Mouse (Mus musculus) layer of hippocampus, adult 18-20 months (tissue): ENCODE results near the gene Exosc5. TPM values are rescaled to one million over a fixed set of nuclear protein-coding genes. Genes with fewer than 3 reads are reported as not detected.

Experiments
- DNase-seq, 2 experiments: peaks; one replicate each; pipeline ENCODE4 v3.0.0; 2022; ENCODE audit warnings: low spot score in 2 of 2
- total RNA-seq, 2 experiments: library from RNA; stranded (reverse); gene quantifications; 2 replicates each; pipeline ENCODE4 v1.2.3; 2021

Exosc5 gene
- total RNA-seq, 2 experiments from 2014 or later, result 25.8 to 30.4 TPM

- DNase-seq, result no peak
Observed at GRCm38 (mm10) chr7:25704716-25705364, 45.9 kb downstream of the Exosc5 start.

- no peak for DNase-seq
Observed at GRCm38 (mm10) chr7:25705801-25706251, 46.9 kb downstream of the Exosc5 start.

DNA sequence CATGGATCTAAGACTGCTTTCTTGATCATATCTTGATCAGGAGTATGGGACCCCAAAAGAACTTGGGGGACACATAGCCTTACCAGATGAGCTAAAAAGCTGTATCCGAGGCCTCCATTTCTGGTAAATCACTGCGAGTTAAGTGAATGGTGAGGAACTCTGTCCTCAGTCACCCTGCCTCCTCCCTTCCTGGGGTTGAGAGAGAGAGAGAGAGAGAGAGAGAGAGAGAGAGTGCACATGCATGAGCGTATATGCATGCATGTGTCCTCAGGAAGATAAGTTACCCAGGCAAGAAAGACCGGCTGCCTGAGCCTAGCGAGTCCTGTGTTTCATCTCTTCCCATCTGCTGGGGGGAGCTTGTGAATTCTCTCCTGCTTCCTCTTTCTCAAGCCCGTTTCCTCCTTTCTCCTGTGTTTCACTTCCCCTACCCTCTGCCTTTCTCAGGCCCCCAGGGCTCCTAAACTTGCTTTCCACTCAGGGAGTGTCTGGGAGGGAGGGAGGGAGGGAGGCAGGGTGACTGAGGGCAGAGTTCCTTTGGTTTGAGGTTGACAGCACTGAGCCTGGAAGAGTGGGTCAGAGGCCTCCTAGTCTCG, 47.7 kb downstream of the Exosc5 start:
- no peak for DNase-seq

DNA sequence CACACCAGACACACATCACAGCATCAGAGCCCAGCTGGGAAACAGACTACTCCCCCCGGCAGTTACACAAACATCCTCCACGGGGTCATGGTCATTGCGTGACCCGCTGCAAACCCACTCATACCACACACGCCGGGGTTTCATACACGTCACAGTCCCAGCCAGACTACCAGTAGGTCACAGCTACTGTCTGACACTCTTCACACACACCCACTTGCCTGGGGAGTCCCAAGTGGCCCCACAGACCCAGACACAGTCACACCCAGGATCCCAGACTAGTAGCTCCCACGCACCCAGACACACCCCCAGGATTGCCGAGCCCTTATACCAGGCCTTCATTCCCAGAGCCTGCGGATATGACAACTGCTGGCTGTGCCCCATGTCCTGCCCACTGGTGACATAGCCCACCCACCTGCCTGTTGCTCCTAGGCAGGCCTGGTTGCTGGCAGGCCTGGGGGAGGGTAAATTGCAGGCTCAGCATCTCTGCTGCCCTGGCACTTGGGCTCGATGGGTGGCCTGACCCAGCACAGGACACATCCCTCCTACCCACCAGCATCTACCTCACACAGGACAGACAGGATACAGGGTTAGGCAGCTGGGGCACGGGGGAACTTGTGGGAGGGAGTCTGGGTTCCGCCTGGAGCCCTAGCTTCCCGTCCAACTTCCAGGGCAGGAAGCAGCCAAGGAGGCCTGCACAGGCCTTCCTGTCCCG, 48.8 kb downstream of the Exosc5 start:
- no peak for DNase-seq

GRCm38 (mm10) chr7:25709961-25710360, 51.0 kb downstream of the Exosc5 start:
- no peak for DNase-seq

GRCm38 (mm10) chr7:25710519-25711130, 51.7 kb downstream of the Exosc5 start:
- peak in 1 of 2 experiments; percentile 60 for DNase-seq

- DNase-seq, result no peak
Observed at GRCm38 (mm10) chr7:25711165-25711564, 52.2 kb downstream of the Exosc5 start.

DNA sequence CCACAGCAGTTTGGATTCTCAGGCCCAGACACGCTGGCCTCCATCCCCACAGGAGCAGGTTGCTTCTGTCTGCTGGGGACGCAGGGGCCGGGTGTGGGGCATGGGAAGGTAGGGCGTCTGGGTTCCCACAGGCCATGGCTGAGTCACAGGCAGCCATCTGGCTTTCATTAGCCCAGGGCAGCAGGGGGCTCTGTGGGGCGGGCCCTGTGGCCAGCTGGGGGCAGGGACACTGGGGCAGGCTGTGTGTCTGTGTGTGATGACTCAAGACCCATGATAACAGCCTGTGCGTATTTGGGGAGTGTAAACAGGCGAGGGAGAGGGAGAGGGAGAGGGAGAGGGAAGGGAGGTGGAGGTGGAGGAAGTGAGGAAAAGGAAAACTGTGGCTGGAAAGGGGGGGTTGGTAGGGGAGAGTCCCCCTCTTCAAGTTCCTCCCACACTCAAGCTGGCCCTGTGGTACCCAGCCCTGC, 52.8 kb downstream of the Exosc5 start:
- DNase-seq, result no peak

DNA sequence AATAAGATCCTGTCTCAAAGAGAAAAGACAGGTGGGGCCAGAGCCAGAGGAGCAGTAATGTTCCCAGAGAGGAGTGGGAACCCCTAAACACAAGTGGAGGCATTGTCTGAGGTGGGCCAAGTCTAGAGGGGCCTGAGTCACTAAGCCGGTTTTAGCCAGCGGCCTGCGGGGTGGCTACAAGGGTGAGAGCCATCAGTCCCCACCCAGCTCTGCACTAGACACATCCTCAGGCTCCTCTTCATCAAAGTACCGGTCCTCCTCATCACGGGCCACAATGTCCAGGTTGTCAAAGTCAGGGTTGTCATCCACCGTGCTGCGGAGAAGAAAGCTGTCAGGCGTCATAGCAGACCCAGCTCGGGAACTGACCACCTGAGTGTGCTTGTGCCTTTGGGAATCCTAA, 53.8 kb downstream of the Exosc5 start:
- DNase-seq, result no peak

DNA sequence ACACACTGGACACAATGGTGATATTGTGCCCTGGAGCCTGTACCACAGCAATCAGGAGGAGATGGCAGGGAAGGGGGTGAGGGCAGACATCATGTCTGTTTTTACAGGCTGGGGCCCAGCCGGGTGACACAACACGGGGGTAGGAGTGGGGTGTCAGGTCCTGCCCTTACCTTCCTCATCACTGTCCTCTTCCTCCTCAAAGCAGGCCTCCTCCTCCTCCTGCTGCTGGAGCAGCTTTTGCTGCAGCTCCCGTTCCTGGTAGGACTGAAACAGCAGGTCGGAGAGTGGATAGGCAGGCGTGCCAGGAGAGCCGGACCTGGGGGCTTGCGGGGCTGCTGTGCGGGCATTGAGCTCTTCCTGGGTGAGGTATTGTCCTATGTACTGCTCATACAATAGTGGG, 55.6 kb downstream of the Exosc5 start:
- no peak for DNase-seq

DNA sequence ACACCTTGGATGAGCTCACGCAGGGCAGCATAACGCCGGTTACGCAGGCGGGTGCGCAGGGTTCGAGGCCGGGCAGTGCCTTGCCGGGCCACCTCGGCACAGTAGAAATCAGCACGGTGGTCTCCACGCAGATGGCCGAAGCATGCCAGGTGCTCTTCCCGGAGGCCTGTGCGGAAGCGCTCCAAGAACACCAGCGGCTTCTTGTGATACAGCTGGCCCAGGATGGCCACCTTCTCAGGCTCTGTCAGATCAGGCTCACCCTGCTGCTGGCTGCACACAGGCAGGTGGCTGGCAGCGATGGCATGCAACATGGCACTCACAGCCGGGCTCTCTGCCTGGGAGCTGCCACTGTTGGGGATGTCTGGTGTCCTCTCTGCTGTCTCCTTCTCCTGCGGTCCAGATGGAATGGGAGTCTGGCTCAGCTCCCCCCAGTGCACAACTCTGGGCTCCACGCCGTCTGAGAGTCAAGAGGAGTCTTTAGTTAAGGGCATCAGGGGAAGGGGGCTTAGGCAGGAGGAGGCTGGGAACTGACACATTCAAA, 56.8 kb downstream of the Exosc5 start:
- peak in 1 of 2 experiments; percentile 46 for DNase-seq

GRCm38 (mm10) chr7:25717478-25717877, 58.5 kb downstream of the Exosc5 start:
- DNase-seq, result no peak

DNA sequence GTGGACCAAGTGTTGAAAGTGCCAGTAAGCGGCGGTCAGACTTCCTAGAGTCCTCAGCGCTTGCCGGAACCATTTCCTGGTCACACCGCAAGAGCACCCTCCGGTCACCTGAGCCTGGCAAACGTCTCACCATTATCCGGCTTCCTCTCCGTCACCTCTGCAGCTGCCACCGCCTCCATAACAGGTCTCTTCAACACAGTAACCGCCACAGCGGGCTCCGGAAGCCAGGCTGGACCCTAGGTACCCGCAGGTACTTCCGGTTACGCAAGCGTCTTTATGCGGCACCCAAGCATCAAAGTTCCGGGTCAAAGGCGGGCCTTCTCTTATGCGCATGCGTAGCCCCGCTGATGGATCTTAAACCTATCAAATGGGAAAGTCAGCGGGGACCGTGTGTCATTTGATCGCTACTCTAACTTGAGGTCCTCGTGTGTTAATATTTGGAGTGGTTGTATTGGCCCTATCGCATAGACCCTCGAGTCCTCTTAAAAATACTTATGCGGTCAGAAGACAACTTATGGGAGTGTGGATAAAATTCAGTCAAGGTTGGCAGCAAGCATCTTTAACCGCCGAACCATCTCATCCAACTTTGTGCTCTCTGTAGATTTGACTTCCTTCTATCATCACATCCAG, 59.9 kb downstream of the Exosc5 start, which contains the start of gene Ccdc97:
TSS of gene Ccdc97 (minus strand) at position 301 of the 630 bp plus-strand sequence.
- DNase-seq, result peak; percentile 92 to 97

DNA sequence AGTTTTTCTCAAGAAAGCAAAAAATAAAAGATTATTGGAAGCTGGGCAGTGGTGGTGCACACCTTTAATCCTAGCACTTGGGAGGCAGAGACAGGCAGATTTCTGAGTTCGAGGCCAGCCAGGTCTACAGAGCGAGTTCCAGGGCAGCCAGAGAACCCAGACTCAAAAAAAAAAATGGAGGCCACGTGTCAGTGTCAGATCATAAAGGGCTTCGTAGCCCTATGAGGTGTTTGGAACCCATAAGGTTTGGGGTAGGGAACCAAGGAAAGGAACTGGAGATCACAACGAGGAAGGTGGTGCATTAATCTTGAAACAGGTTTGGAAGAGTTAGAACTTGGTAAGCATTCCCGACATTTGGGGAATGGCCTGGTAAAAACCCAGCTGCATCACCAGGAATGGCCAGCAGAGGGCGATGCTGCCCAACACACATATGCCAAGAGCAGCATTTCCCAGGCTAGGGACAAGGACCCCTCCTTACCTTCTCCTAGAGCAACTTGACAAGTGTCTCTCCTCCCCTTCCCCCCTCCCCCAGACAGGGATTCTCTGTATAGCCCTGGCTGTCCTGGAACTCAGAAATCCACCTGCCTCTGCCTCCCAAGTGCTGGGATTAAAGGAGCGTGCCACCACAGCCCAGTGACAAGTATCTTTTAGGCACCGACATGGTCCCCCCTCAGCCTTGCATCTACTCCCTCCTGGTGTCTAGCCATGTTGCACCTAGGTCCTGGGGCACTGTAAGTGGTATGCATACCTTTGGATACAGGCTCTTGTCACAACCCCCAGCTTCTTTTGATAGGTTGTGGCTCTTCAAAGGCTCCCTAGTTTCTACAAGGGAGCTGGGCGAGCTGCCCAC, 61.0 kb downstream of the Exosc5 start:
- peak; percentile 64 to 89 for DNase-seq

- DNase-seq, result no peak
Observed at GRCm38 (mm10) chr7:25720760-25721159, 61.8 kb downstream of the Exosc5 start.

Other genes with a start within 250 kb of the Exosc5 start
- not detected for gene Cxcl17, start 246.3 kb upstream of the Exosc5 start, total RNA-seq
- gene Ceacam1, start 181.6 kb upstream of the Exosc5 start, total RNA-seq, result 1 to 10 TPM; 3.2 to 3.8 TPM
- under 1 TPM; 0.72 to 0.99 TPM for gene Ceacam2, start 119.3 kb upstream of the Exosc5 start, total RNA-seq
- gene Erich4, start 43.3 kb upstream of the Exosc5 start, total RNA-seq, result under 1 TPM in 1 of 2 experiments, not detected in 1; 0.38 TPM
- 10 to 100 TPM; 50.5 to 53.9 TPM for gene Dmac2, start 39.8 kb upstream of the Exosc5 start, total RNA-seq
- gene B3gnt8, start 32.5 kb upstream of the Exosc5 start, total RNA-seq, result 1 to 10 TPM in 1 of 2 experiments, under 1 TPM in 1; 0.61 to 1.3 TPM
- gene Bckdha, start 183 bp upstream of the Exosc5 start, total RNA-seq, result 10 to 100 TPM; 37.0 to 41.2 TPM
- gene Tmem91, start 16.0 kb downstream of the Exosc5 start, total RNA-seq, result 10 to 100 TPM in 1 of 2 experiments, 1 to 10 TPM in 1; 8.4 to 10.9 TPM
- 10 to 100 TPM; 22.2 to 26.3 TPM for gene B9d2, start 21.6 kb downstream of the Exosc5 start, total RNA-seq
- gene Tgfb1, start 27.8 kb downstream of the Exosc5 start, total RNA-seq, result 1 to 10 TPM; 6.5 to 7.7 TPM
- 10 to 100 TPM; 63.4 to 65.6 TPM for gene Ccdc97, start 59.9 kb downstream of the Exosc5 start, total RNA-seq
- 100 to 1,000 TPM in 1 of 2 experiments, 10 to 100 TPM in 1; 99.1 to 110 TPM for gene Hnrnpul1, start 95.6 kb downstream of the Exosc5 start, total RNA-seq
- 10 to 100 TPM; 38.2 to 45.2 TPM for gene Axl, start 129.5 kb downstream of the Exosc5 start, total RNA-seq
- gene Cyp2s1, start 157.7 kb downstream of the Exosc5 start, total RNA-seq, result 1 to 10 TPM; 1.6 to 1.7 TPM
- under 1 TPM; 0.25 to 0.89 TPM for gene Cyp2b10, start 238.5 kb downstream of the Exosc5 start, total RNA-seq